Mouse (Mus musculus) erythroid progenitor cell, adult 5-6 weeks (primary cell): ENCODE results near the gene Lnpep. TPM values are rescaled to one million over a fixed set of nuclear protein-coding genes. Genes with fewer than 3 reads are reported as not detected.
A peak's percentile ranks its signal among the peaks of the same experiment; 100 is the strongest.

Source experiments
- ATAC-seq: replicated peaks from 2 replicates; pipeline ENCODE4 v1.8.0; 2016; ENCODE audit warnings: moderate number of reproducible peaks, mild to moderate bottlenecking, moderate TSS enrichment, inconsistent platforms; ENCODE audit not compliant: poor library complexity, low FRiP score, severe bottlenecking
- total RNA-seq, 2 experiments: library from RNA; stranded (forward) in 1 of 2; stranded (reverse) in 1 of 2; fragments of 150-400 nt in 1 of 2; fragments of 186-747, 209-891 nt in 1 of 2; gene quantifications; 2 replicates each; pipeline versions ENCODE4 v1.2.3 to v1.2.4; 2015 to 2017; ENCODE audit warnings: low replicate concordance in 2 of 2

Lnpep gene
- total RNA-seq, 2 experiments from 2014 or later = 36.1 to 50.7 TPM

- ATAC-seq = no peak
Observed at GRCm38 (mm10) chr17:17617440-17618204, 7.2 kb downstream of the Lnpep start.

DNA sequence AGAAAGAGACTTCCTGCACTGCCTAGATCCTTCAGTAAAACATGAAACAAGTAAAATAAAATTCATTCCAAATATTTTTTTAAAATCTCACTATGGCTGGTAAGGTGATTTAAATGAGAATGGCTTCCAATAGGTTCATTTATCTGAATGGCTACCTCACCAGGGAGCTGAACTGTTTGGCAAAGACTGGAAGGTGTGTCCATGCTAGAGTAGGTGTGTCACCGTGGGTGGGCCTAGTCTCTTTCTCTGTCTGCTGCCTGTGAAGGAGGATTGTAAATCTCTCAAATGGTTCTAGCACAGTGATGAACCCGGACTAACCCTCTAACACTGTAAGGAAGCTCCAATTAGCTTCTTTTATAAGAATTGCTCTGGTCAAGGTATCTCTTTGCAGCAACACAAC is 12.5 kb downstream of the Lnpep start:
- ATAC-seq = peak; percentile 63; the same call in 1 of the 2 replicates

GRCm38 (mm10) chr17:17609523-17609922 is 15.3 kb downstream of the Lnpep start:
- ATAC-seq = no peak

GRCm38 (mm10) chr17:17608416-17608988 is 16.3 kb downstream of the Lnpep start:
- no peak for ATAC-seq

DNA sequence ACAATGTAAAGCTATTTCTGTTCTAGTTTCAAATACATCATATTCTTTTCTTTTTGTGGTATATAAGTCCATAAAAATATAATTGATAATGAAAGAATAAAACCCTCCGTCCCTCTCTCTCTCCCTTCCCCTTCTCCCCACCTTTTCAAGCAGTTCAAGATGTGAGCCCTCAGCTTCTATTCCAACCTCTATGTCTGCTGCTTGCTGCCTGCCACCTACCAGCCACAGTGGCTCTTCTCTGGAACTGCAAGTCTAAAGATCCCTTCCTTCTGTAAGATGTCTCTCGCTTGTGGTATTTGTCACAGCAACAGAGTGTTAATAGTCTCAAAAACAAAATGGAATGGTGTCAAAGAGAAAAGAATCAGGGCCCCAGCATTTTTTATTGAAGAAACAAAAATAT is 20.3 kb downstream of the Lnpep start:
- ATAC-seq = no peak

DNA sequence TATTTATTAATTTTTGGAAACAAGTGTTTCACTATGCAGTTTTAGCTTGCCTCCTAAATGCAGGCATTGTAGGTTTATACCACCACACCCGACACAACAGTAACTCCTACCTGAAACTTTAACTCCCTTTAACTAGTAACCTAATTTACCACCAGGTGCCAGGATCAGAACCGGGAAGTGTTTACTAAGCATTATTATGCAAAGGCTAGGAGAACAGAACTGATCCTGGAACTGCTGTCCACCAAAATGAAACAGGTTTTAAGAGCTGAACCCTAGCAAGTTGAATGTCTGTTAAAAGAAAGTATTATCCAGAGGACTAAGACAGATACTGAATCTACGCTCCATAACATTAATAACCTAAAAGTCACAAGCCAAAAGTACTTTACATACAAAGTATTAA is 21.2 kb downstream of the Lnpep start:
- ATAC-seq = no peak

- ATAC-seq = no peak
Observed at GRCm38 (mm10) chr17:17602786-17603185, 22.1 kb downstream of the Lnpep start.

GRCm38 (mm10) chr17:17602330-17602729 is 22.5 kb downstream of the Lnpep start:
- ATAC-seq = no peak

GRCm38 (mm10) chr17:17600804-17601252 is 24.0 kb downstream of the Lnpep start:
- ATAC-seq = no peak

- no peak for ATAC-seq
Observed at GRCm38 (mm10) chr17:17600001-17600400, 24.8 kb downstream of the Lnpep start.

GRCm38 (mm10) chr17:17598355-17598754 is 26.5 kb downstream of the Lnpep start:
- ATAC-seq = 0 out of 2 replicates have a peak, but pooled peaks have one; percentile 14

GRCm38 (mm10) chr17:17592926-17593325 is 31.9 kb downstream of the Lnpep start:
- ATAC-seq = no peak

- ATAC-seq = no peak
Observed at GRCm38 (mm10) chr17:17587333-17588047, 37.4 kb downstream of the Lnpep start.

DNA sequence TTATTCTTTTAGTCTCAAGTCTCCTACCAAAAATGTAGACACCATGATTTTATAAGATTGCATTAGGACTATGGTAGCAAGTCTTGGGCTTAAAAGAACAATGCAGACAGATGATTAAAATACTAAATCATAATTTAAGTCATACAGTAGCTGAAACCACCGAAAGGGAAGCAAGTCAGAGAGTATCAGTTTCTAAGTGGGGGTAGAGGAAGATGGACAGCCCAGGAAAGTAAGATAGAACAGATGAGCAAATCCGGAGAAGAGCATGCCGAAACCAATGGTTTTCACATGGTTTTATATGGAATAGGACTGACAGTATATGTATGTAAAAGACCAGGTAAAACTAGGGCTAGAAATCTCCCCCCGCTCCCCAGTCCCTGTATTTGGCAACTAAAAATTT is 39.7 kb downstream of the Lnpep start:
- ATAC-seq = no peak

- ATAC-seq = 0 out of 2 replicates have a peak, but pooled peaks have one; percentile 32
Observed at GRCm38 (mm10) chr17:17583896-17584295, 41.0 kb downstream of the Lnpep start.

- no peak for ATAC-seq
Observed at GRCm38 (mm10) chr17:17581234-17581633, 43.6 kb downstream of the Lnpep start.

DNA sequence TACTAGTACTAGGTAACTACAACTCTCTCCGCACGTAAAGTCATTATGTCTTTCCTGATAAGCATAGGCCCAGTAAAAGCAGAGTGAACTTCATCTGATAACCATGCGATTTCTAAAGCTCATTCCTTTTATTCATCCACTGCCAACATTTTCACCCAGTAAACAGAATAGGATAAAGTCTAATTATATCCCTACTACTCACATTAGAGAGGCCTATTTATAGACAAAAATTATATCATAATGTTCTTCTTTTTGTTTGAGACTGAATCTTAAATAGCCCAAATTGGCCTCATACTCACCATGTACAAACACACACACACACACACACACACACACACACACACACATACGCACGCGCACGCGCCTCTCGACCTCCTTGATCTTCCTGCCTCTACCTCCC is 48.5 kb downstream of the Lnpep start:
- no peak for ATAC-seq

- 0 out of 2 replicates have a peak, but pooled peaks have one; percentile 52 for ATAC-seq
Observed at GRCm38 (mm10) chr17:17567071-17567470, 57.8 kb downstream of the Lnpep start.

DNA sequence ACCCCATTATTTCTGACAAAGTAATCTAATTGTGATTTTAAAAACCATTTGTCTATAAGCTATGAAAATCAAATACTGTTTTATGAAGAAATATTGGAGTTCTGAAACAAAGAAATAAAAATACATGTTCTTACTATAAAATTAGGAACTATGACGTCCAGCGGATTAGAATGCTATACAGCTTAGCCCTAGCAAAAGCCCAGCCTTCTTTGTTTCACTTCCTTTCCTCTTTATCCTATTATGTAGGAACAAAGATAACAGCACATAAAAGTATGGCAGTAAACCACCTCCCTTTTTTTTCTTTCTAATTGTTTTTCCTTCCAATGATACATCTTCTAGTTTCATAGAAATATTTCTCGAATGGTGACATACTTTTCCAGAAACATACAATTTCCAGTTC is 75.9 kb downstream of the Lnpep start:
- no peak for ATAC-seq

DNA sequence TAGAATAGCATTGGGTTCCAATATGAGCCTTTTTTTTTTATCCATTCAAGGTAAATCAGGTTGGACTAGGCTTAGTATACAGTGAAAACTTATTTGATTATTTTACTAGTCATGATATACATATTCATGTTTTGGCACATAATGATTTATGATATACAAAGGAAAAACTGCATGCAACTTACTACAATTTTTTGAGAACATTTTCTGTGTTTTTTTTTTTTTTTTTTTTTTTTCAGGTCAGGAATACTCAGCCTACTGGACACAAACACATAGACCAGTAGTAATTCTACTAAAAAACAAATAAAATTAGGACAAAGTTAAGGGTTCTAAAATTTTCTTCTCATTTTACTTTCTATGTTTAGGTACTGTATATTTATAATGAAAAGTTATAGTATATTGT is 93.5 kb downstream of the Lnpep start:
- no peak for ATAC-seq
